Mouse (Mus musculus) erythroblast, embryonic 14.5 days (primary cell): ENCODE measurements around the gene Spaca3.

ENCODE experiments used
- GATA1 ChIP-seq: IDR thresholded peaks from 2 replicates; pipeline ENCODE4 v1.6.1; 2012; ENCODE audit warnings: low read length, inconsistent platforms, mixed read lengths
- TAL1 ChIP-seq: IDR thresholded peaks from 3 replicates; pipeline ENCODE4 v1.6.1; 2012; ENCODE audit warnings: low read length, inconsistent platforms, mixed read lengths

GRCm38 (mm10) chr11:80808551-80809070 lies 49.6 kb upstream of the Spaca3 start:
- TF ChIP-seq GATA1 (no peak), TAL1 (no peak)
